Mouse (Mus musculus): ENCODE results near the gene Slc43a2.
"Not testable (repeated sequence)": the region's sequence is repeated elsewhere in the genome, so short reads cannot be mapped to it uniquely, and the experiment has no call there.

The Slc43a2 gene

GRCm38 (mm10) chr11:75572301-75572791, 40.9 kb downstream of the Slc43a2 start:
- DNase-seq (ENCODE audit: low read depth, low spot score), result no peak

- peak; percentile 76 for DNase-seq (ENCODE audit: low read depth, low spot score)
These were observed 41.6 kb downstream of the Slc43a2 start for GRCm38 (mm10) chr11:75572854-75573650.

GRCm38 (mm10) chr11:75574378-75575123, 43.1 kb downstream of the Slc43a2 start:
- no peak for DNase-seq (ENCODE audit: low read depth, low spot score)

- DNase-seq (ENCODE audit: low read depth, low spot score), result no peak
These were observed 44.1 kb downstream of the Slc43a2 start for GRCm38 (mm10) chr11:75575560-75576123.

- no peak for DNase-seq (ENCODE audit: low read depth, low spot score)
These were observed 47.1 kb downstream of the Slc43a2 start for GRCm38 (mm10) chr11:75578609-75579008.

- DNase-seq (ENCODE audit: low read depth, low spot score), result no peak
These were observed 50.1 kb downstream of the Slc43a2 start for GRCm38 (mm10) chr11:75581495-75582149.

- no peak for DNase-seq (ENCODE audit: low read depth, low spot score)
These were observed 52.0 kb downstream of the Slc43a2 start for GRCm38 (mm10) chr11:75583521-75583920.

GRCm38 (mm10) chr11:75585061-75585460, 53.6 kb downstream of the Slc43a2 start:
- DNase-seq (ENCODE audit: low read depth, low spot score), result no peak

- no peak for DNase-seq (ENCODE audit: low read depth, low spot score)
These were observed 54.5 kb downstream of the Slc43a2 start for GRCm38 (mm10) chr11:75585978-75586377.

- no peak for DNase-seq (ENCODE audit: low read depth, low spot score)
These were observed 55.5 kb downstream of the Slc43a2 start for GRCm38 (mm10) chr11:75586963-75587362.

- peak; percentile 88 for DNase-seq (ENCODE audit: low read depth, low spot score)
These were observed 56.2 kb downstream of the Slc43a2 start, which contains the start of gene Pitpna for GRCm38 (mm10) chr11:75587493-75588284. Gene Pitpna, plus strand, starts transcription at chr11:75588097.

GRCm38 (mm10) chr11:75588285-75588941, 56.9 kb downstream of the Slc43a2 start:
- no peak for DNase-seq (ENCODE audit: low read depth, low spot score)

GRCm38 (mm10) chr11:75592612-75593011, 61.1 kb downstream of the Slc43a2 start:
- DNase-seq (ENCODE audit: low read depth, low spot score), result no peak

- DNase-seq (ENCODE audit: low read depth, low spot score), result no peak
These were observed 62.9 kb downstream of the Slc43a2 start for GRCm38 (mm10) chr11:75594431-75594830.

- DNase-seq (ENCODE audit: low read depth, low spot score), result no peak
These were observed 63.9 kb downstream of the Slc43a2 start for GRCm38 (mm10) chr11:75595404-75595803.

- DNase-seq (ENCODE audit: low read depth, low spot score), result no peak
These were observed 64.3 kb downstream of the Slc43a2 start for GRCm38 (mm10) chr11:75595816-75596215.

- no peak for DNase-seq (ENCODE audit: low read depth, low spot score)
These were observed 65.3 kb downstream of the Slc43a2 start for GRCm38 (mm10) chr11:75596726-75597255.

GRCm38 (mm10) chr11:75598004-75598403, 66.5 kb downstream of the Slc43a2 start:
- DNase-seq (ENCODE audit: low read depth, low spot score), result no peak

GRCm38 (mm10) chr11:75599802-75600201, 68.3 kb downstream of the Slc43a2 start:
- DNase-seq (ENCODE audit: low read depth, low spot score), result not testable (repeated sequence)

- DNase-seq (ENCODE audit: low read depth, low spot score), result no peak
These were observed 73.3 kb downstream of the Slc43a2 start for GRCm38 (mm10) chr11:75604826-75605225.
